ENCODE assay signal across 26 mouse cellular contexts in the genomic region with DNA sequence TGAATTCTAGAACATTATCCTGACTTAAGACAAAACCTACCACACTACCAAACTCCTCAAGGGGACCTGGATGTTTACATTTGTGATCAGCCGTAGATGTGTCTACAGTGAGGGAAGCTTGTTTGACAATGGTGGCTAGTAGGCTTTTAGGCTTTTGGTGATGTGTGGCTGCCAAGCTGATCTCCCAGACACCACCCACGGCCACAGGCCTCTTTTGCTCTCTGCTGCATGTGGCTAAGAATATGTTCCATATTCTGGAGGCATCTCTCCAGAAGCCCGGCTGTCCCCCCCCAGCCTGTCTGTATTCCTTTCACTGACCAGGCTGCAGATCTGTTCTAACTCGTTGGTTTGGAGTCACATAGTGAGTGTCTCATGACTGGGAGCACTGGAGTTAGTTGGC. TPM values are rescaled to one million over a fixed set of nuclear protein-coding genes. Genes with fewer than 3 reads are reported as not detected.
"Had no signal": no experiment of that assay in that cellular context is flagged by ENCODE, and none has a peak within 500 bp of the region (broad histone marks: within the 10 kb centered on the region; RNA-seq: fewer than 3 reads in every experiment).

No protein-coding gene starts in this region.

- H3K4me1 ChIP-seq: heart, embryonic 15.5 days; limb, embryonic 15.5 days; liver, embryonic 15.5 days had no signal

- H3K9ac ChIP-seq: heart, embryonic 15.5 days; hindbrain, embryonic 12.5 days; hindbrain, embryonic 14.5 days; kidney, embryonic 15.5 days; limb, embryonic 13.5 days; limb, embryonic 15.5 days; liver, embryonic 13.5 days; liver, embryonic 15.5 days had no signal

- H3K9me3 ChIP-seq: heart, embryonic 10.5 days; heart, embryonic 13.5 days; heart, embryonic 15.5 days; hindbrain, embryonic 12.5 days; kidney, embryonic 15.5 days; limb, embryonic 13.5 days; limb, embryonic 15.5 days; liver, embryonic 13.5 days; liver, embryonic 15.5 days had no signal

- ATAC-seq: hindbrain, postnatal 0 days; intestine, embryonic 16.5 days had no signal

- H3K4me3 ChIP-seq: heart, embryonic 10.5 days; heart, embryonic 13.5 days; heart, embryonic 15.5 days; hindbrain, embryonic 12.5 days; kidney, embryonic 15.5 days; limb, embryonic 13.5 days; limb, embryonic 15.5 days; liver, embryonic 13.5 days; liver, embryonic 15.5 days had no signal

- H3K27ac ChIP-seq: heart, embryonic 10.5 days; heart, embryonic 13.5 days; heart, embryonic 15.5 days; hindbrain, embryonic 12.5 days; kidney, embryonic 15.5 days; limb, embryonic 13.5 days; limb, embryonic 15.5 days; liver, embryonic 13.5 days; liver, embryonic 15.5 days had no signal

- H3K4me2 ChIP-seq: heart, embryonic 13.5 days; heart, embryonic 15.5 days; hindbrain, embryonic 12.5 days; hindbrain, embryonic 14.5 days; kidney, embryonic 15.5 days; limb, embryonic 13.5 days; limb, embryonic 15.5 days; liver, embryonic 13.5 days; liver, embryonic 15.5 days had no signal

- DNase-seq: gastrocnemius, postnatal 14 days; gastrocnemius, postnatal 36 days; heart, adult 18-20 months; heart, postnatal 14 days; heart, postnatal 36 days; kidney, adult 11 months; kidney, adult 2 months; kidney, adult 9 months; kidney, postnatal 14 days; kidney, postnatal 36 days; layer of hippocampus, adult 9-11 months; layer of hippocampus, postnatal 36 days; left cerebral cortex, postnatal 4 days; liver, embryonic 13.5 days had no signal

- H3K27me3 ChIP-seq: heart, embryonic 13.5 days; heart, embryonic 15.5 days; hindbrain, embryonic 12.5 days; kidney, embryonic 15.5 days; limb, embryonic 13.5 days; limb, embryonic 15.5 days; liver, embryonic 13.5 days; liver, embryonic 15.5 days had no signal

RNA-seq across cellular contexts. Expression of gene Papln, which starts 27.3 kb away (rescaled TPM):
- polyA plus RNA-seq: limb, embryonic 11.5 days had no signal
